In the genomic region with DNA sequence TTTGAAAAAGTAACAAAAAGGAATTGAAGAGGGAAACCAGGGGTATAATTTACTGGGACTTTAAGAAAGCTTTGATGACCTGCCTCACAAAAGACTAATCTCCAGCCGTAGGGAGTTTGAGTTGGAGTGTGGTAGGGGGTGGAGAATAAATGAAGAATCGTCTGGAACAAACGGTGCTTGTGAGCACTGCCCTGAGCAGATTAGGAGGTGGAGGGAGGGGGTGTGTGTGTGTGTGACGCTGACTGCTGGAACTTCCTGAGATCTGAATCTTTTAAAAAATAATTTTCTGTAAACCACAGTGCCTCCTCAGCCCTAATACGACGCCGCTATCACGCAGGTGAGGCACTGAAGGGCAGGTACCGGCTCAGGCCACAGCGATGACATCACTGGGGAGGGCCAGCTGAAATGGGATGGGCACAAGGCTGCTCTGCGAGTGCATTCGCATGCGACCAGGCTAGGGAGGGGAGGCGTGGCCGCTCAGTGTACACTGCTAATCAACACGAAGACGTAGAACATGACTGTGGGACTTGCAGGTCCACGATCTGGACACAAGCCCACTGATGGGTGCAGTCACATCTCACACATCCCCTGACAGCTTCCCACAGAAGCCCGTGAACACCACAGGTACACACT, we compare ENCODE assay signal across 10 mouse cellular contexts.
DNase-seq lines count a peak whose midpoint lies in the region; ATAC-seq and TF ChIP-seq lines count a peak whose summit lies in the region.
"Had no signal": no experiment of that assay in that cellular context is flagged by ENCODE, and none has a peak within 500 bp of the region (broad histone marks: within the 10 kb centered on the region; RNA-seq: fewer than 3 reads in every experiment).

No protein-coding gene starts in this region.

- no peaks in the 10 kb centered on the region for H3K9me3 ChIP-seq in heart, embryonic 11.5 days (replicated peaks; ENCODE audit: control insufficient read depth, low read length)
- no peaks in the 10 kb centered on the region for H3K9me3 ChIP-seq in neural tube, embryonic 15.5 days (replicated peaks)
- H3K9me3 ChIP-seq in intestine, postnatal 0 days (ENCODE audit: control insufficient read depth) = no peaks in the 10 kb centered on the region

- TF ChIP-seq CTCF in intestine, postnatal 0 days (IDR thresholded peaks at IDR 0.05; ENCODE audit: low read depth) = no peak

- 33% methylated on average over 19 of the region's 19 CpGs for WGBS in heart, embryonic 11.5 days (ENCODE audit: insufficient replicate concordance)
- WGBS in neural tube, embryonic 15.5 days = 43% methylated on average over 19 of the region's 19 CpGs
- WGBS in intestine, postnatal 0 days = 18% methylated on average over 19 of the region's 19 CpGs

- H3K27me3 ChIP-seq in heart, embryonic 11.5 days (ENCODE audit: control insufficient read depth, insufficient read depth, low read length) = no peaks in the 10 kb centered on the region; the same call in 1 of the 2 replicates
- H3K27me3 ChIP-seq in neural tube, embryonic 15.5 days (replicated peaks) = no peaks in the 10 kb centered on the region
- H3K27me3 ChIP-seq in intestine, postnatal 0 days (replicated peaks; ENCODE audit: control insufficient read depth, insufficient read depth, low read length) = no peaks in the 10 kb centered on the region

- H3K9ac ChIP-seq in heart, embryonic 11.5 days (ENCODE audit: low read depth, low read length) = no peak overlapping the region
- H3K9ac ChIP-seq in neural tube, embryonic 15.5 days (replicated peaks) = no peak overlapping the region
- no peak overlapping the region for H3K9ac ChIP-seq in intestine, postnatal 0 days (ENCODE audit: low read depth, low read length)

- no peak for DNase-seq in heart, adult 11 months
- no peak for DNase-seq in neural tube, embryonic 10.5 days (ENCODE audit: extremely low spot score, low spot score)
- no peak for DNase-seq in layer of hippocampus, adult 11-12 months (ENCODE audit: low spot score)
- DNase-seq in thymus, postnatal 10 days (ENCODE audit: low spot score in 2 of 2) = no peak
- no peak for DNase-seq in Muller cell, postnatal 12 days (ENCODE audit: inconsistent ontology term)
- DNase-seq: adrenal gland, postnatal 36 days; cerebellum, postnatal 14 days had no signal

- no peak overlapping the region for H3K27ac ChIP-seq in heart, embryonic 11.5 days (ENCODE audit: low read depth, low read length)
- H3K27ac ChIP-seq in neural tube, embryonic 15.5 days (replicated peaks) = no peak overlapping the region
- no peak overlapping the region for H3K27ac ChIP-seq in intestine, postnatal 0 days (ENCODE audit: low read depth, low read length)

- no peak for ATAC-seq in heart, embryonic 11.5 days (replicated peaks; ENCODE audit: insufficient number of reproducible peaks, low FRiP score, low TSS enrichment)
- no peak for ATAC-seq in neural tube, embryonic 15.5 days (ENCODE audit: low FRiP score)
- ATAC-seq in intestine, postnatal 0 days = peak; percentile 43; the same call in 1 of the 2 replicates

- no peak overlapping the region for H3K4me2 ChIP-seq in heart, embryonic 11.5 days
- H3K4me2 ChIP-seq in neural tube, embryonic 15.5 days = peak overlapping the region; percentile 19; the same call in 1 of the 2 replicates
- H3K4me2 ChIP-seq in intestine, postnatal 0 days (replicated peaks; ENCODE audit: low read depth) = no peak overlapping the region; the same call in 1 of the 2 replicates

- no peaks in the 10 kb centered on the region for H3K36me3 ChIP-seq in heart, embryonic 11.5 days (ENCODE audit: control insufficient read depth, insufficient read depth, low read length)
- no peaks in the 10 kb centered on the region for H3K36me3 ChIP-seq in neural tube, embryonic 15.5 days
- no peaks in the 10 kb centered on the region for H3K36me3 ChIP-seq in intestine, postnatal 0 days (ENCODE audit: control insufficient read depth, insufficient read depth)

- 0 out of 2 replicates have a peak overlapping the region, but pooled peaks have one; percentile 5 for H3K4me3 ChIP-seq in heart, embryonic 11.5 days (ENCODE audit: low read depth, low read length)
- no peak overlapping the region for H3K4me3 ChIP-seq in neural tube, embryonic 15.5 days (replicated peaks)
- H3K4me3 ChIP-seq in intestine, postnatal 0 days (ENCODE audit: low read depth, low read length) = no peak overlapping the region

- H3K4me1 ChIP-seq in heart, embryonic 11.5 days (ENCODE audit: control insufficient read depth, insufficient read depth, low read length) = no peaks in the 10 kb centered on the region
- H3K4me1 ChIP-seq in neural tube, embryonic 15.5 days = peaks cover 31% of the 10 kb centered on the region
- no peaks in the 10 kb centered on the region for H3K4me1 ChIP-seq in intestine, postnatal 0 days (replicated peaks; ENCODE audit: control insufficient read depth, insufficient read depth, low read length)
